Mouse (Mus musculus) forebrain, embryonic 16.5 days (tissue): ENCODE data around the gene Pnpla1. TPM values are rescaled to one million over a fixed set of nuclear protein-coding genes. Genes with fewer than 3 reads are reported as not detected.
A peak's percentile ranks its signal among the peaks of the same experiment; 100 is the strongest.

Experiments used
- ATAC-seq: fragments of 200-750 bp; cut with Nextera tagmentation; 2 replicates; pipeline ENCODE4 v1.8.0; 2017; ENCODE audit warnings: mild to moderate bottlenecking, moderate library complexity
- H3K27ac ChIP-seq: fragments of 300-500 bp; sonication (generic); 2 replicates; pipeline ENCODE4 v1.5.1; 2014; ENCODE audit warnings: low read length, control low read depth
- H3K27me3 ChIP-seq: fragments of 300-500 bp; sonication (generic); replicated peaks from 2 replicates; pipeline ENCODE4 v1.6.1; 2014; ENCODE audit warnings: low read length; ENCODE audit not compliant: control insufficient read depth, insufficient read depth
- H3K36me3 ChIP-seq: fragments of 300-500 bp; sonication (generic); 2 replicates; pipeline ENCODE4 v1.6.1; 2014; ENCODE audit not compliant: control insufficient read depth, insufficient read depth
- H3K4me1 ChIP-seq: fragments of 300-500 bp; sonication (generic); replicated peaks from 2 replicates; pipeline ENCODE4 v1.6.1; 2014; ENCODE audit warnings: low read length; ENCODE audit not compliant: control insufficient read depth, insufficient read depth
- H3K4me2 ChIP-seq: fragments of 300-500 bp; sonication (generic); 2 replicates; pipeline ENCODE4 v1.6.1; 2014; ENCODE audit warnings: mild to moderate bottlenecking, low read length, control low read depth
- H3K4me3 ChIP-seq: fragments of 300-500 bp; sonication (generic); replicated peaks from 2 replicates; pipeline ENCODE4 v1.5.1; 2014; ENCODE audit warnings: mild to moderate bottlenecking, low read length, control low read depth
- H3K9ac ChIP-seq: fragments of 300-500 bp; sonication (generic); replicated peaks from 2 replicates; pipeline ENCODE4 v1.6.1; 2014; ENCODE audit warnings: low read depth, low read length, control low read depth
- H3K9me3 ChIP-seq: fragments of 300-500 bp; sonication (generic); 2 replicates; pipeline ENCODE4 v1.6.1; 2016; ENCODE audit warnings: low read length; ENCODE audit not compliant: control insufficient read depth
- WGBS: fragments of 180-500 bp; shearing (Covaris S2); extraction: QIAGEN DNeasy Blood & Tissue Kit; methylation state at CpG from one replicate; pipeline ENCODE4 v1.1.7; 2014; 5-methylcytosine and 5-hydroxymethylcytosine counted together
- polyA plus RNA-seq: library from polyadenylated mRNA; unstranded; fragments of >200 nt; fragmentation: Nextera tagmentation; extraction: Ambion mirVana; gene quantifications from 2 replicates; pipeline ENCODE4 v1.2.1, GENCODE M21; 2015

Pnpla1 gene
- polyA plus RNA-seq, 1 experiment from 2014 or later: not detected

- WGBS: 90% methylated on average over 11 of the region's 11 CpGs
These were observed 36.0 kb downstream of the Pnpla1 start for GRCm38 (mm10) chr17:28894050-28894767.

GRCm38 (mm10) chr17:28895217-28895875 lies 37.1 kb downstream of the Pnpla1 start:
- Histone ChIP-seq H3K27ac (no peak overlapping the region), H3K4me2 (no peak overlapping the region), H3K27me3 (no peaks in the 10 kb centered on the region), H3K4me1 (no peaks in the 10 kb centered on the region), H3K4me3 (no peak overlapping the region), H3K9me3 (no peaks in the 10 kb centered on the region), H3K36me3 (no peaks in the 10 kb centered on the region), H3K9ac (no peak overlapping the region)
- ATAC-seq: no peak
- WGBS: 93% methylated on average over 21 of the region's 21 CpGs

More at GRCm38 (mm10) chr17:28894050-28894767, 36.0 kb downstream of the Pnpla1 start:
- no peaks in the 10 kb centered on the region for H3K36me3 ChIP-seq
- no peaks in the 10 kb centered on the region for H3K9me3 ChIP-seq
- H3K4me2 ChIP-seq: no peak overlapping the region
- no peaks in the 10 kb centered on the region for H3K27me3 ChIP-seq
- H3K4me1 ChIP-seq: no peaks in the 10 kb centered on the region
- no peak overlapping the region for H3K27ac ChIP-seq
- H3K9ac ChIP-seq: no peak overlapping the region
- no peak overlapping the region for H3K4me3 ChIP-seq
- no peak for ATAC-seq

- Histone ChIP-seq H3K4me1 (no peaks in the 10 kb centered on the region), H3K9me3 (no peaks in the 10 kb centered on the region), H3K27ac (no peak overlapping the region), H3K4me2 (no peak overlapping the region), H3K4me3 (no peak overlapping the region), H3K27me3 (no peaks in the 10 kb centered on the region), H3K36me3 (no peaks in the 10 kb centered on the region), H3K9ac (no peak overlapping the region)
- WGBS: 91% methylated on average over 11 of the region's 11 CpGs
- no peak for ATAC-seq
These were observed 38.0 kb downstream of the Pnpla1 start for GRCm38 (mm10) chr17:28896095-28896780.

- WGBS: 90% methylated on average over 5 of the region's 5 CpGs
- Histone ChIP-seq H3K27ac (no peak overlapping the region), H3K4me2 (no peak overlapping the region), H3K9ac (no peak overlapping the region), H3K4me3 (no peak overlapping the region), H3K9me3 (no peaks in the 10 kb centered on the region), H3K4me1 (no peaks in the 10 kb centered on the region), H3K27me3 (no peaks in the 10 kb centered on the region), H3K36me3 (no peaks in the 10 kb centered on the region)
- ATAC-seq: no peak
These were observed 39.6 kb downstream of the Pnpla1 start for GRCm38 (mm10) chr17:28897817-28898216.

GRCm38 (mm10) chr17:28898249-28898648 lies 40.0 kb downstream of the Pnpla1 start:
- 78% methylated on average over 5 of the region's 5 CpGs for WGBS
- no peak for ATAC-seq

GRCm38 (mm10) chr17:28899427-28899826 lies 41.2 kb downstream of the Pnpla1 start:
- H3K27ac ChIP-seq: no peak overlapping the region
- no peak for ATAC-seq
- no peaks in the 10 kb centered on the region for H3K27me3 ChIP-seq
- no peak overlapping the region for H3K4me3 ChIP-seq
- WGBS: 82% methylated on average over 19 of the region's 19 CpGs
- no peaks in the 10 kb centered on the region for H3K9me3 ChIP-seq
- H3K4me1 ChIP-seq: no peaks in the 10 kb centered on the region
- no peak overlapping the region for H3K4me2 ChIP-seq
- H3K9ac ChIP-seq: no peak overlapping the region
- no peaks in the 10 kb centered on the region for H3K36me3 ChIP-seq

More at GRCm38 (mm10) chr17:28898249-28898648, 40.0 kb downstream of the Pnpla1 start:
- H3K4me2 ChIP-seq: no peak overlapping the region
- no peaks in the 10 kb centered on the region for H3K4me1 ChIP-seq
- no peak overlapping the region for H3K27ac ChIP-seq
- H3K4me3 ChIP-seq: no peak overlapping the region
- H3K9me3 ChIP-seq: no peaks in the 10 kb centered on the region
- no peaks in the 10 kb centered on the region for H3K36me3 ChIP-seq
- H3K9ac ChIP-seq: no peak overlapping the region
- H3K27me3 ChIP-seq: no peaks in the 10 kb centered on the region

- H3K4me2 ChIP-seq: no peak overlapping the region
- no peak overlapping the region for H3K9ac ChIP-seq
- no peaks in the 10 kb centered on the region for H3K36me3 ChIP-seq
- H3K27ac ChIP-seq: no peak overlapping the region
- WGBS: 65% methylated on average over 4 of the region's 4 CpGs
- H3K27me3 ChIP-seq: no peaks in the 10 kb centered on the region
- peaks cover 6% of the 10 kb centered on the region for H3K4me1 ChIP-seq
- H3K4me3 ChIP-seq: no peak overlapping the region
- no peaks in the 10 kb centered on the region for H3K9me3 ChIP-seq
- ATAC-seq: no peak
These were observed 43.3 kb downstream of the Pnpla1 start for GRCm38 (mm10) chr17:28901559-28901958.

- ATAC-seq: peak; percentile 90
- 26% methylated on average over 23 of the region's 23 CpGs for WGBS
- Histone ChIP-seq H3K4me3 (no peak overlapping the region), H3K9ac (no peak overlapping the region), H3K4me2 (no peak overlapping the region), H3K36me3 (no peaks in the 10 kb centered on the region), H3K27me3 (0 out of 2 replicates have a peak, but pooled peaks cover 4% of the 10 kb centered on the region), H3K9me3 (no peaks in the 10 kb centered on the region), H3K27ac (peak overlapping the region; percentile 73), H3K4me1 (peaks cover 20% of the 10 kb centered on the region)
These were observed 46.5 kb downstream of the Pnpla1 start for GRCm38 (mm10) chr17:28904546-28905376.
